Mouse (Mus musculus): ENCODE data around the gene Tmem80. TPM values are rescaled to one million over a fixed set of nuclear protein-coding genes. Genes with fewer than 3 reads are reported as not detected.
A peak's percentile ranks its signal among the peaks of the same experiment; 100 is the strongest.

Tmem80 gene
- total RNA-seq, 1 experiment from 2014 or later, result 7.1 TPM

GRCm38 (mm10) chr7:141317619-141318132 is 9.9 kb upstream of the Tmem80 start:
- no peak for ATAC-seq (replicated peaks; ENCODE audit: insufficient number of reproducible peaks, low FRiP score, low TSS enrichment, poor library complexity, severe bottlenecking)

- ATAC-seq (replicated peaks; ENCODE audit: insufficient number of reproducible peaks, low FRiP score, low TSS enrichment, poor library complexity, severe bottlenecking), result no peak
Observed at GRCm38 (mm10) chr7:141319446-141319845, 8.1 kb upstream of the Tmem80 start.

GRCm38 (mm10) chr7:141324686-141325085 is 2.9 kb upstream of the Tmem80 start:
- no peak for ATAC-seq (replicated peaks; ENCODE audit: insufficient number of reproducible peaks, low FRiP score, low TSS enrichment, poor library complexity, severe bottlenecking)

- ATAC-seq (replicated peaks; ENCODE audit: insufficient number of reproducible peaks, low FRiP score, low TSS enrichment, poor library complexity, severe bottlenecking), result 0 out of 2 replicates have a peak, but pooled peaks have one; percentile 2
Observed at GRCm38 (mm10) chr7:141326546-141327446, 743 bp upstream of the Tmem80 start.

DNA sequence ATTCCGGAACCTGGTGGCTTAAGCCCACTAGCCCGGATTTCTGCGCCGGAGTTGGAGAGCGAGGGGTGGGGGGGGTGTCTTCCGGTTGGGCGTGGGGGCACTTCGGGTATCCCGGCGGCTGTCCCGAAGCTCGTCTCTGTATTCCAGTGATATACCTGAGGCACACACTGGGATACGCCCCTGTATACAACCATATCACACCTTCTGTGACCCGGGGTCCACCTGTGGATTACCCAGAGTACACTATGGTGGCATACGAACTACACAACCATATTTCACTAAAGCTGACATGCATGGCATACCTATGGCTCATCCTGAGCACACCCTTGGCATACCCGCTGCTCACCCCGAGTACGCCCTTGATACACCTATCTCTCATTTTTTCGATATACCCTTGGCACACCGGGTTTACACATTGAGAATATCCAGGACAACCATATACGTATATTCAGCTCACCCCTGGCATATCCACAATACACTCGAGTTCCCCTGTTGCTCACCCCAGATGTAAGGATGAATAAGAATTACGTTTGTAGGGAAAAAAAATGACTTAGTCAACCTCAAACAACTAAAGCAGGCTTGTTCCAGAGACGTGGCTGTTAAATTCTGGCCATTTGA is 943 bp downstream of the Tmem80 start:
- no peak; the same call in 1 of the 2 replicates for ATAC-seq (replicated peaks; ENCODE audit: insufficient number of reproducible peaks, low FRiP score, low TSS enrichment, poor library complexity, severe bottlenecking)

DNA sequence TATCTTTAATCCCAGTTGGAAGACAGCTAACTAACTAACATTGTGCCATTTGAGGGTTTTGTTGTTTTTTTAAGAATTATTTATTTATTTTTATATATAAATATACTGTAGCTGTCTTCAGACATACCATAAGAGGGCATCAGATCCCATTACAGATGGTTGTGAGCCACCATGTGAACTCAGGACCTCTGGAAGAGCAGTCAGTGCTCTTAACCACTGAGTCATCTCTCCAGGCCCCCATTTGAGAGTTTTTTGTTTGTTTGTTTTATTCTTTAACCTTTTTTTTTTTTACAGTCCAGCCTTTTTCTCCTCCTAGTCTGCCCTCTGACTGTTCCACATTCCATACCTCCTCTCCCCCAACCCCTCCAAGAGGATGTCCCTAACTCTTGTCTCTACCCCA is 3.2 kb downstream of the Tmem80 start:
- no peak for ATAC-seq (replicated peaks; ENCODE audit: insufficient number of reproducible peaks, low FRiP score, low TSS enrichment, poor library complexity, severe bottlenecking)

- ATAC-seq (replicated peaks; ENCODE audit: insufficient number of reproducible peaks, low FRiP score, low TSS enrichment, poor library complexity, severe bottlenecking), result no peak
Observed at GRCm38 (mm10) chr7:141331990-141332389, 4.5 kb downstream of the Tmem80 start.

- ATAC-seq (replicated peaks; ENCODE audit: insufficient number of reproducible peaks, low FRiP score, low TSS enrichment, poor library complexity, severe bottlenecking), result no peak
Observed at GRCm38 (mm10) chr7:141335044-141335579, 7.6 kb downstream of the Tmem80 start.

GRCm38 (mm10) chr7:141335682-141336081 is 8.1 kb downstream of the Tmem80 start:
- no peak for ATAC-seq (replicated peaks; ENCODE audit: insufficient number of reproducible peaks, low FRiP score, low TSS enrichment, poor library complexity, severe bottlenecking)

- ATAC-seq (replicated peaks; ENCODE audit: insufficient number of reproducible peaks, low FRiP score, low TSS enrichment, poor library complexity, severe bottlenecking), result no peak
Observed at GRCm38 (mm10) chr7:141336296-141336695, 8.8 kb downstream of the Tmem80 start.

DNA sequence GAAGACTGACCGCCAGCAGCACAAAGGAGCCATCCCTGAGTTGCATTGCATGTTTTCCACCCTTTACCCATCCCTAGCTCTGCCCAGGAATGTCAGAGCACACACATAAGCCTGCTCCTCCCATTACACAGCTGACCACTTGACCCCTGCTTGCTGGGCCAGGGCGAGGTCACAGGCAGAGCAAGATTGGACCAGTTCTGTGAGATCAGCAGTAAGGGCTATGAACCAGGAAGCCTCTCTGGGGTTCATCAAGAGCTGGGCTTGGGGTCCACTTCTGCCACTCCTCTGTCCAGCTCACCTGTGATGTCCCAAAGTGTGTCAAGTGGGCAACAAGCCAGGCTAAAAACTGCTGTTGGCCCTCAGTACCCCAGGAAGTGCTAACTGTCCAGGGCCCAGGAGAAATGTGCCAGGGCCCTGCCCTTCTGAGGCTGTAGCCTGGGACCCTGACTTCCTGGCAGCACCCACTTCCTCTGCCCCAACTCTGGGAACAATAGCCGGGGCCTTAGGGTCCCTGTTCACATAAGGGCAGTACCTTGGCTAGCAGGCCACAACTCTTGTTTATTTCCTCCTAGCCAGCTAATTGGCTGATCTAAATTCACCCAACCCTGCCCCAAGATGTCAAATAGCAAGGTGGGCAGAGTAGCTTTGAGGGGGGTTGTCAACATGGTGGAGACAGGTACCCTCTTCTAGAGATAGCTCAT is 10.3 kb downstream of the Tmem80 start:
- ATAC-seq (replicated peaks; ENCODE audit: insufficient number of reproducible peaks, low FRiP score, low TSS enrichment, poor library complexity, severe bottlenecking), result no peak

DNA sequence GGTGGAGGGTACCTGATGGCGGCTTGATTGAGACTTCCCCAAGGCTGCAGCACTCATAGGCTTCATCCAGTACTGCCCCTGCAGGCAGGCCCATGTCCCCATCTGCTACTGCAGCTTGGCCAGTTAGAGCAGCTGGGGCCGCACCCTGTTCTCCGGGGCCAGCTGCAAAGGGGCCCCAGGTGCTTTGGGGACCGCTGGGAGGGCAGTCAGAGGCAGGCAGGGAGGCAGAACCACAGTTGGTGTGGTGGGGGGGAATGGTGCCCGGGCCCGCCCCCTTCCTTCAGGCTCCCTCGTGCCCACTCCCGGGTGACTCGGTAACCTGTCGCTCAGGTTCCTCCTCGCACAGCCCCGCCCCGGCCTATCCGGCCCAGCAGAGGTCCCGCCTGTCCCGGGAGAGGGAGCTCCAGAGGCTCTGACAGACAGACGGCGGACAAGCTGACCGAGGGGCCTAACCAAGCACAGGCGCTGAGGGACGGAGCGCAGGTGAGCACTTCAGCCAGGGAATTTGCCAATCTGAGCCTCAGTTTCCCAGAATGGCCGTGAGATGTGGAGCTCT is 11.1 kb downstream of the Tmem80 start, which contains the start of gene Eps8l2:
Gene Eps8l2, plus strand, starts transcription at position 305 of the 556 bp plus-strand sequence.
- no peak for ATAC-seq (replicated peaks; ENCODE audit: insufficient number of reproducible peaks, low FRiP score, low TSS enrichment, poor library complexity, severe bottlenecking)

DNA sequence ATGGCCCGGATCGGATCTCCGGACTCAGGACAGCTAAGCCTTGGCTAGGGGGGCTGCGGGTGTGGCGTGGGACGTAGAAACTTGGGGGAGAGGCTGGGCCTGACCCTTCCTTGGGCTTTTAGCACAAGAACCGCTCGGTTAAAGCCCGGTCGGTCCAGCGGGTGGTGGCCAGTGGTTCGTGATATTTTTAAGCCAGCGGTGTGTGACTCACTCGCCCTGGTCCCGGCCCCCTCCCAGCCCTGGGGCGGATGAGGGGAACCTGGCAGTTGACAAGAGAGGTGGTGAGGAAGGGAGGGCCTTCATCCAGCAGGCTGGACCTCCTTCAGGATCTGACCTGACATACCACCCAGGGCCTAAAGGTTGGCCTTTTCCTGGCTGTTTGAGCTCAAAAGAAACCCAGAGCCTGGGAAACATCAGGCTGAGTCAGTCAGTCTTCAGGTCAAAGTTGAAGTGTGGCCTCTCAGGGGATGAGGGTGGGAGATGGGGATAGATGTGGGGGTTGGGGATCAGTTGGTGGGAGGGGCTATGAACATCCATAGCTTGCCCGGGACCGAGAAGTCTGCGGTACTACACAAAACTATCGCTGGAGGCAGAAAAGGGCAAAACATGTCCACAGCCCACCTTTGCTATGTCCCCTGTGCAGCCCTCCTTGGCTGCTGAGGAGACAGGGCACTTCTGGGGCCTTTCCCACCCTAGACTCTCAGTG is 11.8 kb downstream of the Tmem80 start:
- ATAC-seq (replicated peaks; ENCODE audit: insufficient number of reproducible peaks, low FRiP score, low TSS enrichment, poor library complexity, severe bottlenecking), result no peak

DNA sequence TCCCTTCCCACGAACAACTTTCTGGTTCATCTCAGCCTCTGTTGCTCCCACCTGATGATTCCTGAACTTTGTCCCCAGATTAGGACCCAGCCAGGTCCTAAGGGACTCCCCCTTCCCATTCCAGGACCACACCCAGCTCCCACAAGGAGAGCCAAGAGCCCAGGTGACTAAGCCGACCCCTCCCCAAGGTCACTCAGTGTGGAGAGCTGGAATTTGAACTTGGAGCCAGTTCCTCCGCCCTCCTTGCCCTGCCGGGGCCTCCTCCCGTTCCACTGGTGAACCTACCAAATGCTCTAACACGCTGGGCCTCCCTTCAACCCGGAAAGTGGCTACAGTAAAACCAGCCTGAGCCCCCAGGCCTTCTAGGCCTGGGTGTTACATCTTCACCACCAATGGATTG is 12.5 kb downstream of the Tmem80 start:
- no peak for ATAC-seq (replicated peaks; ENCODE audit: insufficient number of reproducible peaks, low FRiP score, low TSS enrichment, poor library complexity, severe bottlenecking)

DNA sequence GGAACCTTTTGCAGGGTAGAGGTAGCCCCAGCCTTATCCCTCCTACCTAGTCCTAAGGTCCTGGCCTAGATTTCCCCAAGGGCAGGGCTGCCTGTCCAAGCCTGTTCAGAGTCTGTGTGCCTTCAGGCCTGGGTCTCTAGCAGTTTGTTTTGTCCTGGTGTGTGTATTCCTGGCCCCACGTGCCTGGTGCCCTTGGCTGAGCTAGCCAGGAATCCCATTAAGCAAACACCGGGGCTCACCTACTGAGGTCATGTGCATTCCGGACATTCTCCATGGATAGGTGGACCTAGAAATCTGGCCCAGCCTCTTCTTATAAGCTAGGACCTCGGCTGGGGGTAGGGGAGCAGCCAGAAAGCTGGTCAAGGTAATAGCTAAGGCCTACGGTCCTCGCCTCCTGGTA is 12.9 kb downstream of the Tmem80 start:
- no peak for ATAC-seq (replicated peaks; ENCODE audit: insufficient number of reproducible peaks, low FRiP score, low TSS enrichment, poor library complexity, severe bottlenecking)

GRCm38 (mm10) chr7:141341689-141342226 is 14.2 kb downstream of the Tmem80 start:
- ATAC-seq (replicated peaks; ENCODE audit: insufficient number of reproducible peaks, low FRiP score, low TSS enrichment, poor library complexity, severe bottlenecking), result no peak

DNA sequence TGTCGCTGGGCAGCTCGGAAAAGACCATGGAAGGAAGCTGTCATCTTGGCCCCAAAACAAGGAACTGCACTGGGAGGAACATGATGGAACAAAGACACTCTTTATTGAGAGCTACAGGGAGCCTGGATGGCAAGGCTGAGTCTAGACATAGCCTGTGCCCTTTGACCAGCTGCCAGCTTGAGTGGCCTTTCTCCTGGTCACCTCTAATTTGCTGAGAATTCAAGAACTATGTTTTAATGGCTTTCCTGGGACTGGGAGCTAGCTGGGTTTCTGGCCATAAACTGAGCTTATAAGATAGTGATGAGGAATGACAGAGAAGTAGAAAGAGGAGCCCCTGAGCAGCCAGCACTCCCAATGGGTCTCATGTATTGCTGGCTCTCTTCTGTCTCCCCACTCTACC is 15.7 kb downstream of the Tmem80 start:
- ATAC-seq (replicated peaks; ENCODE audit: insufficient number of reproducible peaks, low FRiP score, low TSS enrichment, poor library complexity, severe bottlenecking), result no peak

GRCm38 (mm10) chr7:141343696-141344095 is 16.2 kb downstream of the Tmem80 start:
- ATAC-seq (replicated peaks; ENCODE audit: insufficient number of reproducible peaks, low FRiP score, low TSS enrichment, poor library complexity, severe bottlenecking), result no peak
